Comparison of ENCODE assay signal across 8 mouse cellular contexts in the genomic region with DNA sequence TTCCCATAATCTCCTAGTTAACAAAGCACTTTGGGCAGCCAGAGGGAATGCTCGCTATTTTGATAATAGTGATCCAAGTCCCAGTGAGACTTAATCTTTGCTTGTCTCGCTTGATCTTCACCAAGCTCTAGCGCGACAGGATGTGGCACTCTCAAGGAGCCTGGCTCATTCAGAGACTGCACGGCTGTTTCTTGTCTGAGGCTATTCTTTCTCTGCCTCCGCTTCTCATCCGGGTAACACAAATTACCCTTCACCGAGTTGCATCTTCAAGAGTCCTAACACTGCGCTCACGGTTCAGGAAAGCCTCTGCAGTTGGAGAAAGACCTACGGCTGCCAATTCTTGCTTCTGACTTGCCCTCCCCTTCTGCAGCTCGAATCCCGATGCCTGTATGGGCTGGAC. TPM values are rescaled to one million over a fixed set of nuclear protein-coding genes. Genes with fewer than 3 reads are reported as not detected.
DNase-seq lines count a peak whose midpoint lies in the region; ATAC-seq lines count a peak whose summit lies in the region.

No protein-coding gene starts in this region.

- 29% methylated on average over 13 of the region's 13 CpGs for whole genome bisulfite sequencing in forebrain, embryonic 13.5 days
- 25% methylated on average over 13 of the region's 13 CpGs for WGBS in liver, embryonic 15.5 days (ENCODE audit: insufficient replicate concordance)

- peak overlapping the region; percentile 86 for H3K4me3 ChIP-seq in forebrain, embryonic 13.5 days
- peak overlapping the region; percentile 79 for H3K4me3 ChIP-seq in liver, embryonic 15.5 days (replicated peaks)

- peaks cover 15% of the 10 kb centered on the region for H3K4me1 ChIP-seq in forebrain, embryonic 13.5 days
- peaks cover 22% of the 10 kb centered on the region for H3K4me1 ChIP-seq in liver, embryonic 15.5 days (replicated peaks)

- peaks cover 18% of the 10 kb centered on the region for H3K36me3 ChIP-seq in forebrain, embryonic 13.5 days (ENCODE audit: poor library complexity, severe bottlenecking)
- peaks cover 15% of the 10 kb centered on the region for H3K36me3 ChIP-seq in liver, embryonic 15.5 days (replicated peaks)

- H3K9me3 ChIP-seq in forebrain, embryonic 13.5 days (replicated peaks), result no peaks in the 10 kb centered on the region
- no peaks in the 10 kb centered on the region for H3K9me3 ChIP-seq in liver, embryonic 15.5 days (replicated peaks)

- H3K4me2 ChIP-seq in forebrain, embryonic 13.5 days, result peak overlapping the region; percentile 79
- H3K4me2 ChIP-seq in liver, embryonic 15.5 days, result peak overlapping the region; percentile 89

- peak; percentile 80 for DNase-seq in heart, adult 11 months
- DNase-seq in heart, postnatal 14 days, result no peak
- DNase-seq in left cerebral cortex, adult 9 months (ENCODE audit: low spot score in 2 of 2), result no peak
- no peak for DNase-seq in kidney, postnatal 36 days

- peak; percentile 81 for ATAC-seq in CD4-positive, CD25-positive, alpha-beta regulatory T cell, adult 4 months
- no peak for ATAC-seq in forebrain, embryonic 13.5 days
- no peak for ATAC-seq in liver, embryonic 15.5 days (ENCODE audit: insufficient read depth)
- ATAC-seq in megakaryocyte-erythroid progenitor cell, adult 5-6 weeks (replicated peaks; ENCODE audit: low FRiP score, low TSS enrichment, poor library complexity, severe bottlenecking), result no peak

- H3K27me3 ChIP-seq in forebrain, embryonic 13.5 days, result peaks cover 5% of the 10 kb centered on the region; the same call in 1 of the 2 replicates
- no peaks in the 10 kb centered on the region for H3K27me3 ChIP-seq in liver, embryonic 15.5 days

- peak overlapping the region; percentile 85 for H3K9ac ChIP-seq in forebrain, embryonic 13.5 days
- H3K9ac ChIP-seq in liver, embryonic 15.5 days, result peak overlapping the region; percentile 69

- intact Hi-C loops in heart, postnatal 14 days (cut with DNase I), result no loop called here

- H3K27ac ChIP-seq in forebrain, embryonic 13.5 days, result no peak overlapping the region
- H3K27ac ChIP-seq in liver, embryonic 15.5 days (replicated peaks), result no peak overlapping the region

RNA-seq across cellular contexts. Expression of gene Commd4, which starts 0.6 kb away (rescaled TPM):
- total RNA-seq in heart, postnatal 14 days (2021), result 10 to 100 TPM; 27.3 to 28.9 TPM
- polyA plus RNA-seq in CD4-positive, CD25-positive, alpha-beta regulatory T cell, adult 4 months (2017; shearing (Covaris generic)), result 100 to 1,000 TPM; 295 to 389 TPM
- polyA plus RNA-seq in forebrain, embryonic 13.5 days (2015; fragmentation: Nextera tagmentation; extraction: Ambion mirVana), result 155 and 164 TPM in 2 replicates
- 48.4 and 52.7 TPM in 2 replicates for polyA plus RNA-seq in liver, embryonic 15.5 days (2015; fragmentation: Nextera tagmentation; extraction: Ambion mirVana)
- 103 and 234 TPM in 2 replicates for total RNA-seq in megakaryocyte-erythroid progenitor cell, adult 5-6 weeks (2014; fragmentation: Nextera tagmentation)
- total RNA-seq in megakaryocyte-erythroid progenitor cell, adult 5-6 weeks (2017), result 159 and 165 TPM in 2 replicates

RNA-seq across cellular contexts. Expression of gene Neil1, which starts 9.4 kb away (rescaled TPM):
- 1 to 10 TPM; 4.9 to 5.0 TPM for total RNA-seq in heart, postnatal 14 days (2021)
- polyA plus RNA-seq in CD4-positive, CD25-positive, alpha-beta regulatory T cell, adult 4 months (2017; shearing (Covaris generic)), result 10 to 100 TPM; 23.4 to 43.1 TPM
- polyA plus RNA-seq in forebrain, embryonic 13.5 days (2015; fragmentation: Nextera tagmentation; extraction: Ambion mirVana), result 6.5 and 8.2 TPM in 2 replicates
- 1.6 and 2.0 TPM in 2 replicates for polyA plus RNA-seq in liver, embryonic 15.5 days (2015; fragmentation: Nextera tagmentation; extraction: Ambion mirVana)
- total RNA-seq in megakaryocyte-erythroid progenitor cell, adult 5-6 weeks (2014; fragmentation: Nextera tagmentation), result 12.2 and 12.5 TPM in 2 replicates
- total RNA-seq in megakaryocyte-erythroid progenitor cell, adult 5-6 weeks (2017), result 2.8 and 3.5 TPM in 2 replicates

RNA-seq across cellular contexts. Expression of gene Man2c1, which starts 27.0 kb away (rescaled TPM):
- total RNA-seq in heart, postnatal 14 days (2021), result 10 to 100 TPM; 52.2 to 62.1 TPM
- 100 to 1,000 TPM in 1 of 2 experiments, 10 to 100 TPM in 1; 41.1 to 119 TPM for polyA plus RNA-seq in CD4-positive, CD25-positive, alpha-beta regulatory T cell, adult 4 months (2017; shearing (Covaris generic))
- 51.6 and 54.3 TPM in 2 replicates for polyA plus RNA-seq in forebrain, embryonic 13.5 days (2015; fragmentation: Nextera tagmentation; extraction: Ambion mirVana)
- 16.5 and 17.0 TPM in 2 replicates for polyA plus RNA-seq in liver, embryonic 15.5 days (2015; fragmentation: Nextera tagmentation; extraction: Ambion mirVana)
- 83.6 and 95.2 TPM in 2 replicates for total RNA-seq in megakaryocyte-erythroid progenitor cell, adult 5-6 weeks (2014; fragmentation: Nextera tagmentation)
- total RNA-seq in megakaryocyte-erythroid progenitor cell, adult 5-6 weeks (2017), result 38.8 and 64.8 TPM in 2 replicates
